Mouse (Mus musculus) mature B cell (primary cell): ENCODE measurements at regions not wholly inside any gene's neighbourhood (a gene's known extent, or its start where the extent isn't known, plus 50 kb on each side); places are given as distances from the start of the nearest gene placed in this dataset.

ENCODE experiments used
- in situ Hi-C: fragments of 300-500 bp; cut with MboI; formaldehyde crosslinking; loops from 2 replicates; pipeline ENCODE4 v1.14.3; 2019

GRCm38 (mm10) chr1:73123012-73123411 lies 107.3 kb upstream of the Tnp1 start:
- in situ Hi-C loops, result no loop called here

DNA sequence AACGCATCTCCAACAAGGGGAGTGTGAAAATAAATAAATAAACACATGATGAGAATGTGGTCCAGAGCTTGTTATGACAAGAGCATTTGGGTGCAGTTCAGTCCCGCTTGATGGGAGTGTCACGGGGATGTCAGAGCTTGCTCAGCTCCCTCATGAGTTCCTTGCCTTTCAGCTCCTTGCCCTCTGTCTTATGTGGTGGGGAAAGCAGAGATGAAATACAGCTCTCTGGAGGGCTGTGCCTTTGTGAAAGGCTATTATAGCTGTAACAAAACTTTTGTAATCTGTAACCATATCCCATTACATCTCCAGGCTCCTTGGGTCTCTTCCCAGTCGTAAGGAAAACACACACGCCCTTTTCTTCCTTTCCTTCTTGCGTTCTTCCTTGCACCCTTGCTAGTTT lies 103.0 kb upstream of the Tnp1 start:
- in situ Hi-C loops, result no loop called here

GRCm38 (mm10) chr1:73116526-73116925 lies 100.8 kb upstream of the Tnp1 start:
- in situ Hi-C loops, result no loop called here

GRCm38 (mm10) chr1:73115854-73116253 lies 100.1 kb upstream of the Tnp1 start:
- in situ Hi-C loops, result no loop called here

DNA sequence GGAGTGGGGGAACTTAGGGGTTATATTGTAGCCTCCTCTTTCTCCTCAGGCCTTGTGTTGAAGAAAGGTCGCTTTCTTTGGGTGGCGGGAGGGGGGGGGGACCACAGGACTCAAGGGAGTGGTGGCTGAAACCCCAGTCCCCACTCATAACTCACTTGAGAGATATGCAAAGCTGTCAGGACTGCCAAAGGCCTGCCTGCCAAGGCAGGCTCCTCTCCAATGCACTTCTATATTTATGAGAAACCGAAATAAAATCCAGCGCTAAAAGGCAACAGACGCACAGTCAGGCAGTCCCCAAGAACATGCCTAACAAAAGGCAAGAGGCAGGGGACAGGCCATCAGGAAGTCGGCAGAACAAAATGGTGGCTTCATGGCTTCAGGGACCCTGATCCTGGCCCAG lies 97.4 kb upstream of the Tnp1 start:
- in situ Hi-C loops, result no loop called here

DNA sequence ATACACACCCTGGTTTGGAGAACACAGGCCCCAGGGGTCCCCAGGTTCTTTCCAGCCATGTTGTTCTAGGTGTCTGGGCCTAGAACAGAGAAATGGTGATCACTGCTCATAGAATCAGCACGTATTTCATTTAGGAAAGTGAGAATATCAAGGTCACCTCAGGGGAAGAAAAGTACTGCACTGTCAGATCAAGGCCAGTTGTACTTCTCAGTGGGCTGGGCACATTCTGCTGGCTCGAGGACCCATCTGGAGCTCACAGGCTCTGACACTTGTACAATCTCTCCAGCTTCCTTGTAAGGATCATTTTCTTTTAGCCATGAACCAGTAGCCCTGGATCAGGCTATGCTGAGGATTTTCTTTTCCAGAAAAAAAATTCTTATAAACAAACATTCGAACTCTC lies 97.0 kb upstream of the Tnp1 start:
- in situ Hi-C loops, result no loop called here

DNA sequence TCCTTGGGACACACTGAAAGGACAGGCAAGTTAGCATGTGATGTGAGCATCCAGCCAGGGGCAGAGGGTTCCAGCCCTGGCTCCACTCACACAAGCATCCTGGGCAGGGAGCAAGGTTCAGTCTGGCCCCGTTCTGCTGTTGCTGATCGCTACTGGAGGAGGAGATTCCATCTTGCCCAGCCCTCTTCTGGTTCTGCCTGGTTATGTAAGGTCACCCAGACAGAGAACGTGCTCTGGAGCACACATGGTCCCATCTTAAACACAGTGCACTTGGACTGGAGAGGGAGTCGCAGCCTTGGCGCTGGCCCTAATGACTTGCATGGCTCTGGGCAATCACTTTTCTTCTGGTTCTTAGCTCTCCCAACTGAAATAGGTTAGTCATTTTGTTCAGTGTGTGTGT lies 96.2 kb upstream of the Tnp1 start:
- in situ Hi-C loops, result no loop called here

DNA sequence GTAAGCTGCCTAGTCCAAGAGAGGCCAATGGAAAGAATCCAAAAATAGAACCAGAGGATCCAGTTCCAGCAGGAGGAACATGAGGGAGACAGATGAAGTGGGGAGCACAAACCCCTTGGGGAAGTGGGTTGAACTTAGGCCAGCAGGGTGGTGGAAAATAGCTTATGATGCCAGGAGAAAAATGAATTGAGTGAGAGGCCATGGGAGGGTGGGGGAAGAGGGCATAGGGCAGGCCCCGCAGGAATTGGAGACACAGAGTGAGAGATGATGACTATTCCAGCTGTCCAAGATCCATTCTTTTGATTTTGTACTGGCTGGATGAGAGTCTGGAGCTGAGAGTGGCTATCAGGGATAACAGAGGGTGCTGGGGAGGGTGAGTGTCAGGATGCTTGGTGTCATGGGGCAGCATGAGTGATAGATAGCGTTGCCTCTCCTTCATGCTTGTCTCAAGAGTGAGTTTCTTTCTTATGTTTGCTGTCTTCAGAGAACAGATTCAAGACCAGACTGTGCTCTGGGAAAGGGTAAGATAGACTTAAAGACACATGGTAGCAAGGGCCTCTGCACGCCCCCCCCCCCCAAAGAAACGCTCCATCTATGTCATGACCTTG lies 90.3 kb upstream of the Tnp1 start:
- in situ Hi-C loops, result no loop called here

GRCm38 (mm10) chr1:73097645-73098440 lies 82.1 kb upstream of the Tnp1 start:
- in situ Hi-C loops, result no loop called here

GRCm38 (mm10) chr1:73089636-73090035 lies 73.9 kb upstream of the Tnp1 start:
- in situ Hi-C loops, result no loop called here

DNA sequence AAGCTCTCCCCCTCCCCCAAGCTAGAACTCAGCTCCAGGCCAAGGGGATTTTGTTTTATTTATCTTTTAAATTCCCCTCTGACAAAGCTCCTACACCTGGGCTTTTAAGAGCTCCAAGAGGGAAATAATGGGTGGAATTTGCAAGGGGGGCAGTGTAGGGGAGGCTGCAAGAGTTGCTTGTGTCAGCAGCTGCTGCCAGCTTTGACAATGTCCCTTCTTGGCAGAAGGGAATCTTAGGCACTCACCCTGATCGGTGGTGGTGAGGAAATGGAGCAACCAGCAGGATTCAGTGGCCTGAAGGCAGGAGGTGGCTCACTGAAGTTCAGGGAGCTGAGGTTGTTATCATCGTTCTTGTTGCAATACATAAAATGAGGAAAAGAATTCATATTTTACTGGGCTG lies 72.8 kb upstream of the Tnp1 start:
- in situ Hi-C loops, result no loop called here

DNA sequence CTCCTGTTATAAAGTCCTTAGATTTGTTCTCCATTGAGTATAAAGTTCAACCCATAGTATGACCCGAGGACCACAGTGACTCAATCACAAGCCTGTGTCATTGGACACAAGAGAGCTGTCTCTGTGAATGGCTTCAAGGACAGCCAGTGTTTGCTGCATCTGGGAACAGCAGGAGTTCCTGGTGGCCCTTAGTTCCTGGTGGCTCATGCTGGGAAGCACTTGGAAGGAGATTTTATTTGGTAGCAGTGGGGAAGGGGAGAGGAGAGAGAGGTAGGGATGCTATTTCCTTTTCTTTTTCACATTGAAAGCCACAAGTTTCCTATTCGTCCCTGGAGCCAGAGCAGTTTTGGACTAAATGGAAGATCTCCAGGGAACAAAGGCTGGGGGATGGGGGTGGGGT lies 69.2 kb upstream of the Tnp1 start:
- in situ Hi-C loops, result no loop called here

- in situ Hi-C loops, result no loop called here
These were observed 67.7 kb upstream of the Tnp1 start for GRCm38 (mm10) chr1:73083396-73083795.

- in situ Hi-C loops, result no loop called here
These were observed 63.8 kb upstream of the Tnp1 start for GRCm38 (mm10) chr1:73079518-73079917.

DNA sequence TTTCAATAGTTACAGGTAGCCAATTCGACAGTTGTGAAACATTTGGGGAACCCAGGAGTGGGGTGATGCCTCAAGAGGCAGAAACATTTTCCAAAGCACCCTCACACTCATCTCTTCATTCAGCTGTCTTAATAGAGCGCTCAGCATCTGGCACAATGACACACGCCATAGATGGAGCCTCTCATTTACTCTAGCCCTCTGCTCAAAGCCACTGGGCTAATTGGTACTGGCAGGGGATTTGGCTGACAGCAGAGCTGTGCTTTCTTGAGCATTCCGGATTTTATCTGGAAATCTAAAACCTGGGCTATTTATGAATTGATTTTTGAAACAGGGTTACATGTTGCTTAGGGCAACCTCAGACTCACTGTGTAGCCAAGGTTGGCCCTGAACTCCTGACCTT lies 61.4 kb upstream of the Tnp1 start:
- in situ Hi-C loops, result no loop called here

GRCm38 (mm10) chr1:73075699-73076373 lies 60.1 kb upstream of the Tnp1 start:
- in situ Hi-C loops, result no loop called here

- in situ Hi-C loops, result no loop called here
These were observed 59.5 kb upstream of the Tnp1 start for GRCm38 (mm10) chr1:73075159-73075558.

GRCm38 (mm10) chr1:73074525-73074924 lies 58.8 kb upstream of the Tnp1 start:
- in situ Hi-C loops, result no loop called here

- in situ Hi-C loops, result no loop called here
These were observed 56.7 kb upstream of the Tnp1 start for GRCm38 (mm10) chr1:73072237-73072904.

DNA sequence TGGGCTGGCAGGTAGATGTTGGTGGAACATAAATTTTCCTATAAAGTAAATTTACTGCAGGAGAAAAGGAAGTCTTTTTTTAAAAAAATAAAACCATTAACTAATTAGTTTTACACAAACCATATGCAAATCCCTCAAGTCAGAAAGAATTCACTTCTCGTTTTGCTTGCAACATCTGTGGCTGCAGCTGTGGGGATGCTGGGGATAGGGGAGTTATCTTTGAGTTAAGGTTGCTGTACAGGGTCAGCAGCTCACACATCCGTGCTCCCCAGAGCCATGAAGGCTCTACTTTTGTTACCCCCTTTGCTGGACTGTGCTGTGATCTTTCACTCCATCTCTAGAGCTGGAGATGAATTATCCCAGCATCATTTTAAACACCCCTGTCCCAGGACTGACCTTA lies 54.4 kb upstream of the Tnp1 start:
- in situ Hi-C loops, result no loop called here
